Mouse (Mus musculus) neural tube, embryonic 12.5 days (tissue): ENCODE measurements at regions not wholly inside any gene's neighbourhood (a gene's known extent, or its start where the extent isn't known, plus 50 kb on each side); places are given as distances from the start of the nearest gene placed in this dataset.

Experiments
- ATAC-seq: fragments of 200-750 bp; cut with Nextera tagmentation; 2 replicates; pipeline ENCODE4 v1.8.0; 2017; ENCODE audit warnings: low read depth, mild to moderate bottlenecking, moderate TSS enrichment, moderate library complexity; ENCODE audit not compliant: low FRiP score
- H3K27ac ChIP-seq: fragments of 300-500 bp; sonication (generic); 2 replicates; pipeline ENCODE4 v1.5.1; 2016
- H3K27me3 ChIP-seq: fragments of 300-500 bp; sonication (generic); replicated peaks from 2 replicates; pipeline ENCODE4 v1.6.1; 2016; ENCODE audit warnings: mild to moderate bottlenecking
- H3K36me3 ChIP-seq: fragments of 300-500 bp; sonication (generic); 2 replicates; pipeline ENCODE4 v1.6.1; 2016; ENCODE audit warnings: mild to moderate bottlenecking
- H3K4me1 ChIP-seq: fragments of 300-500 bp; sonication (generic); 2 replicates; pipeline ENCODE4 v1.6.1; 2016
- H3K4me2 ChIP-seq: fragments of 300-500 bp; sonication (generic); replicated peaks from 2 replicates; pipeline ENCODE4 v1.6.1; 2016; ENCODE audit warnings: mild to moderate bottlenecking
- H3K4me3 ChIP-seq: fragments of 300-500 bp; sonication (generic); 2 replicates; pipeline ENCODE4 v1.5.1; 2016
- H3K9ac ChIP-seq: fragments of 300-500 bp; sonication (generic); 2 replicates; pipeline ENCODE4 v1.6.1; 2016; ENCODE audit warnings: mild to moderate bottlenecking
- H3K9me3 ChIP-seq: fragments of 300-500 bp; sonication (generic); 2 replicates; pipeline ENCODE4 v1.6.1; 2016; ENCODE audit warnings: mild to moderate bottlenecking
- WGBS: fragments of 180-500 bp; shearing (Covaris S2); methylation state at CpG from one replicate; pipeline ENCODE4 v1.1.7; 2016; 5-methylcytosine and 5-hydroxymethylcytosine counted together

GRCm38 (mm10) chr4:131132781-131133180 lies 188.6 kb downstream of the Matn1 start:
- H3K36me3 ChIP-seq = no peaks in the 10 kb centered on the region
- no peak overlapping the region for H3K27ac ChIP-seq
- H3K4me1 ChIP-seq = peaks cover 3% of the 10 kb centered on the region; the same call in 1 of the 2 replicates
- WGBS = 66% methylated on average over 9 of the region's 9 CpGs
- H3K27me3 ChIP-seq = no peaks in the 10 kb centered on the region
- no peak overlapping the region for H3K4me2 ChIP-seq
- H3K9me3 ChIP-seq = no peaks in the 10 kb centered on the region
- no peak overlapping the region for H3K9ac ChIP-seq
- no peak overlapping the region for H3K4me3 ChIP-seq
- no peak for ATAC-seq

GRCm38 (mm10) chr4:131135841-131136240 lies 191.7 kb downstream of the Matn1 start:
- ATAC-seq = no peak
- H3K4me3 ChIP-seq = no peak overlapping the region
- H3K27me3 ChIP-seq = no peaks in the 10 kb centered on the region
- WGBS = 86% methylated on average over 4 of the region's 4 CpGs
- no peak overlapping the region for H3K27ac ChIP-seq
- H3K9ac ChIP-seq = no peak overlapping the region
- H3K4me2 ChIP-seq = no peak overlapping the region
- H3K36me3 ChIP-seq = no peaks in the 10 kb centered on the region
- H3K9me3 ChIP-seq = no peaks in the 10 kb centered on the region
- no peaks in the 10 kb centered on the region for H3K4me1 ChIP-seq

DNA sequence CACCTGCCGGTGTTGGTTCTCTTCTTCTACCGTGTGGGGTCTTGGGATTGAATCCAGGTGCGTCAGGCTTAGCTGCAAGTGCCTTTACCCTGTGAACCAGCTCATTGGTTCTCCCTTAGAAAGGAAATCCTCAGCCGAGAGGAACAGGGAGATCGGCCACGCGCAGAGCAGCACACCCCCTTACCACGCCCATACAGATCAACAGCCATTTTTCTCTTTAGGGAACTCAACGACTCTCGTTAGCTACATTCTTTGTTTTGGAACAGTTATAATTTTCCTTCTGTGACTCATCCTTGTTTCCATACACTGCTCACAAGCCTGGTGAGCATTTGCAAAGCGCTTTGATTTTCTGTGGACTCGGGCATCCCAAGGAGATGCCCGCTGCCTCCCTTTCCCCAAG lies 194.7 kb downstream of the Matn1 start:
- Histone ChIP-seq H3K4me3 (no peak overlapping the region), H3K27ac (no peak overlapping the region), H3K4me2 (no peak overlapping the region), H3K27me3 (no peaks in the 10 kb centered on the region), H3K4me1 (peaks cover 4% of the 10 kb centered on the region; the same call in 1 of the 2 replicates), H3K9me3 (no peaks in the 10 kb centered on the region), H3K36me3 (no peaks in the 10 kb centered on the region), H3K9ac (no peak overlapping the region)
- ATAC-seq = no peak
- 82% methylated on average over 13 of the region's 13 CpGs for WGBS

DNA sequence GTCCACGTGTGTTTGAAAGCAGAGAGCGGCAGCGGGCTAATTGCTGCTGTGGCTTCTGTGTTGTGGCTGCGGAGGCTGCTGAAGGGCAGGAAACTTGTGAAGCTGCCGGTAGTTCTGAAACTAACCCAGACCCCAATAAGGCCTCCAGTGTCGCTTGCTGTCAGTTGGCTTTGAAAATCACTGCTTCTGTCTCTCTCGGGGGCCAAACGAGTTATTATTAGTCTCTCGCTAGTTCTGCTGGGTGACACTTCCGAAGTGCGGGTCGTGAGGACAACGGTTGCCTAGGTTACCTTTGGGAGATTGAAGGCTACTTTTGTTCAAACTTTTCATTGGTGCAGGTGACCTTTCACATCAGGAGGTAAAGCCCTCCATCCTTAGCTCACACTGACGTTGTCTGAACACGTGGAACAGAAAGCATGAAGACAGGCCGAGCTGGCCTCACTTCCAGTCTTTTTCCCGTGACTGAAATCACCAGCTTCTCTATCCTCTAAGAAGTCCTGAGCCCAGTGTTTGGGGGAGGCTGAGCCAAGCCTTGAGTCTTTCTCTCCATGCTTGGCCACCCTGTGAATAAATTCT lies 197.8 kb downstream of the Matn1 start:
- ATAC-seq = no peak
- Histone ChIP-seq H3K4me1 (peaks cover 4% of the 10 kb centered on the region; the same call in 1 of the 2 replicates), H3K9ac (no peak overlapping the region), H3K4me3 (no peak overlapping the region), H3K27ac (no peak overlapping the region), H3K4me2 (no peak overlapping the region), H3K9me3 (no peaks in the 10 kb centered on the region), H3K36me3 (no peaks in the 10 kb centered on the region), H3K27me3 (no peaks in the 10 kb centered on the region)
- 52% methylated on average over 17 of the region's 17 CpGs for WGBS

DNA sequence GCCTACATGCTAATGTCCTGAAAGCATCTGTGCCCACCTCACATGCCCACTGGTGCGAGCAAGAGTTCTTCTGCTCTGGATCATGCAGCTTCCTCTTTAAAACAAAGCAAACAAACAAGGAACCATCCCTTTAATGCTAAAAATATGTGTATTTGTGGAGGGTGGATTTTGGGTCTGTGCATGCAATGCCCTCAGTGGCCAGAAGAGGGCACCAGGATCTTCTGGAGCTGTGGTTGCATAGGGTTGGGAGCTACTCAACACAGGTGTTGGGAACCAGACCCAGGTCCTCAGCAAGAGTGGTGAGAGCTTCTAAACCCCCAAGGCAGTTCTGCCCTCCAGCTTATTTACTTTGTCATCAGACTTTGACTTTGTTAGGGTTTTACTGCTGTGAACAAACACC lies 201.3 kb downstream of the Matn1 start:
- WGBS = 67% methylated on average over 1 of the region's 1 CpGs

DNA sequence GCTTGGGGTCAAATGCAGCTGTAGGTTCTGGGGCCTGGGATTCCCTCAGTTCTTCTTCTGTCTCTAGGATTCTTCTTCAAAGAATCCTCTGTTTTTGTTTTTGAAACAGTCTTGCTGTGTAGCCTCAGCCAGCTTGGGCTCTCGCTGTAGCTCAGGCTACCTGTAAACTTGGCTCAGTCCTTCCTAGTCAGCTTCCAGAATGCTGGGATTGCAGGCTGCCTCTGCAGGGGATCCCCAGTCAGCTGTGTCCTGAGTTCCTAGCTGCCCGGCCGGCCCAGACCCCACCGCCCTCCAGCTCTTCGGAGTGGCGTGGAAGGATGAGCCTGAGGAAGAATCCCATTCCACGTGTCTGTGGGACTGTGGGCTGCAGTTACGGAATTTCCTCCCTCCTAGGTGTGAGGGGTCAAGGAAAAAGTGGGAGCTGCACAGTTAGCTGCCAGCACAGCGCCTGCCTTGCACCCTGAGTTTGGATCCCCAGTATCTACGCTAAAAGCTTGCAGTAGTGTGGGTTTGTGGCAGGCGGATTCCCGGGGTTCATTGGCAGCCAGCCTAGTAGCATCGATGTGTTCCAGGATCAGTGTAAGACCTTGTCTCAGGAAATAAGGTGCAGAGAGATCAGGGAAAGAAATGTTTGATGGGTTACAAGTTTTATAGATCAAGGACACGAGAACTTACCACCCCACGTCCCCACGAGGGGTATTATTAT lies 204.0 kb downstream of the Matn1 start:
- no peak for ATAC-seq
- no peak overlapping the region for H3K27ac ChIP-seq
- no peaks in the 10 kb centered on the region for H3K36me3 ChIP-seq
- no peaks in the 10 kb centered on the region for H3K9me3 ChIP-seq
- WGBS = 70% methylated on average over 16 of the region's 16 CpGs
- no peaks in the 10 kb centered on the region for H3K27me3 ChIP-seq
- H3K4me1 ChIP-seq = no peaks in the 10 kb centered on the region
- H3K4me3 ChIP-seq = no peak overlapping the region
- H3K4me2 ChIP-seq = no peak overlapping the region
- no peak overlapping the region for H3K9ac ChIP-seq

More for the DNA sequence above, 201.3 kb downstream of the Matn1 start:
- Histone ChIP-seq H3K4me2 (no peak overlapping the region), H3K9me3 (no peaks in the 10 kb centered on the region), H3K27me3 (no peaks in the 10 kb centered on the region), H3K4me3 (no peak overlapping the region), H3K27ac (no peak overlapping the region), H3K36me3 (no peaks in the 10 kb centered on the region), H3K4me1 (peaks cover 4% of the 10 kb centered on the region; the same call in 1 of the 2 replicates), H3K9ac (no peak overlapping the region)
- no peak for ATAC-seq

GRCm38 (mm10) chr4:131149466-131149865 lies 205.3 kb downstream of the Matn1 start:
- WGBS = 86% methylated on average over 5 of the region's 5 CpGs
- Histone ChIP-seq H3K4me2 (no peak overlapping the region), H3K36me3 (no peaks in the 10 kb centered on the region)

DNA sequence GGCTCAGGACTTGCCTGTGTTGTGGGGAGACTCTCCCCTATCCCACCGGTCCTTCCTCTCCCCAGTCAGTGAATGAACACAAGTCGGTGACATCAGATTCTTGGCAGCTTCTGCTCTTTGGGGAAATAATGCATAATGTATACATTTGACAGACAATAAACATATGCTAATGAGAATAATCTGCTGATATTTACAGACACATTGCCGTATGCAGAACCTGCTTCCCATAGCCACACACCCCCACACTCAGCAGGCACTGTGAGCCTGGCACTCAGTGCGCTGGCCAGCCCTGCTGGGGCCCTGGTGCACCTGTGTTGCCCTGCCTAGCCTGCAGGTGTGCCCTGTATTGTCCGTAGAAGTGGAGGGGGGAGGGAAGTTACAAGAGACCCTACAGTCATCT lies 215.5 kb downstream of the Matn1 start:
- no peak for ATAC-seq
- 48% methylated on average over 5 of the region's 5 CpGs for WGBS
- no peak overlapping the region for H3K4me2 ChIP-seq
- no peak overlapping the region for H3K27ac ChIP-seq
- no peaks in the 10 kb centered on the region for H3K9me3 ChIP-seq
- H3K27me3 ChIP-seq = no peaks in the 10 kb centered on the region
- no peak overlapping the region for H3K4me3 ChIP-seq
- H3K4me1 ChIP-seq = peaks cover 15% of the 10 kb centered on the region; the same call in 1 of the 2 replicates
- no peaks in the 10 kb centered on the region for H3K36me3 ChIP-seq
- no peak overlapping the region for H3K9ac ChIP-seq

More at GRCm38 (mm10) chr4:131149466-131149865, 205.3 kb downstream of the Matn1 start:
- H3K9me3 ChIP-seq = no peaks in the 10 kb centered on the region
- H3K4me1 ChIP-seq = 0 out of 2 replicates have a peak, but pooled peaks cover 4% of the 10 kb centered on the region
- no peak for ATAC-seq
- H3K27me3 ChIP-seq = no peaks in the 10 kb centered on the region
- no peak overlapping the region for H3K9ac ChIP-seq
- H3K4me3 ChIP-seq = no peak overlapping the region
- no peak overlapping the region for H3K27ac ChIP-seq

DNA sequence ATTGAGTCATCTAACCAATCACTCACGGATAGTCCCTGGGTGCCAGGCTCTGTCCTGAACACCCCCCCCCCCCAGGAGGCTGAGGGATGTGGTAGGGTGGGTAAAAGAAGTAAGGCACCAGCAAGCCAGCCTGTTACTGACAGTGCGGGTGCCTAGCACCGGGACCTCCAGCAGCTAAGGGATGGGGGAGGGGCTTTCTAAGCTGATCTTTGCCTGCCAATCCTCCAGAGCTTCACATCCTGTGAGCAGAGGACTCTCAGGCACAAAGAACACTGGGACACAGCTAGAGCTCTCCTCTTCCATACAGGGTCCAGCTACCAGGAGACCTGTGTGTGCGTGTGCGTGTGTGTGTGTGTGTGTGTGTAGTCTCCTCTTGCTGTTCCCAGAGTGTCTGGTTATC lies 215.9 kb downstream of the Matn1 start:
- WGBS = 38% methylated on average over 5 of the region's 5 CpGs
- Histone ChIP-seq H3K4me1 (peaks cover 15% of the 10 kb centered on the region; the same call in 1 of the 2 replicates), H3K4me2 (no peak overlapping the region), H3K27ac (no peak overlapping the region), H3K27me3 (no peaks in the 10 kb centered on the region), H3K9ac (no peak overlapping the region), H3K36me3 (no peaks in the 10 kb centered on the region), H3K9me3 (no peaks in the 10 kb centered on the region), H3K4me3 (no peak overlapping the region)
- ATAC-seq = no peak

DNA sequence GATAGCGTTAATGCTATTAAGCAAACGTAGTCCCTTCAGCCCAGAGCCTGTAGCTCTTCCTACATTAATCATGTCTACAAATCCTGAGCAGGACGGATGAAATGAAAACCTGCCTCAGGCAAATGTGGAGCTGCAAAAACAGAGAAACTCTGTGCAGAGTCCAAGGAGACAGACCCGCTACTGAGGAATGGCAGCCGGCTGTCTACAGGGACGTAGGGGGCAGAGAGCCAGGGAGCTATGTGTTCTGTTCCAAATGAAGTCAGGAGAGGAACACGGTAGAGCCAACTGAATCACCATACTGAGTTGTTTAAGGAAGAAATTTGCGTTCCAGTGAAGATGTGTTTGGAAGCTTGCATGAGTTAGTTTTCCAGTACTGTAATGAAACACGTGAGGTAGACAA lies 217.3 kb downstream of the Matn1 start:
- 75% methylated on average over 9 of the region's 9 CpGs for WGBS
- Histone ChIP-seq H3K27ac (no peak overlapping the region), H3K27me3 (no peaks in the 10 kb centered on the region), H3K36me3 (no peaks in the 10 kb centered on the region), H3K9ac (no peak overlapping the region), H3K4me2 (no peak overlapping the region), H3K9me3 (no peaks in the 10 kb centered on the region), H3K4me3 (no peak overlapping the region), H3K4me1 (peaks cover 15% of the 10 kb centered on the region; the same call in 1 of the 2 replicates)
- ATAC-seq = no peak

- Histone ChIP-seq H3K4me3 (no peak overlapping the region), H3K9ac (no peak overlapping the region), H3K4me1 (peaks cover 15% of the 10 kb centered on the region; the same call in 1 of the 2 replicates), H3K9me3 (no peaks in the 10 kb centered on the region), H3K4me2 (no peak overlapping the region), H3K27ac (no peak overlapping the region), H3K36me3 (no peaks in the 10 kb centered on the region), H3K27me3 (no peaks in the 10 kb centered on the region)
- 10% methylated on average over 7 of the region's 7 CpGs for WGBS
- no peak for ATAC-seq
Observed at GRCm38 (mm10) chr4:131163782-131164315, 219.7 kb downstream of the Matn1 start.

- no peak for ATAC-seq
- Histone ChIP-seq H3K4me3 (no peak overlapping the region), H3K27ac (no peak overlapping the region), H3K4me1 (0 out of 2 replicates have a peak, but pooled peaks cover 8% of the 10 kb centered on the region), H3K4me2 (no peak overlapping the region), H3K9me3 (no peaks in the 10 kb centered on the region), H3K27me3 (no peaks in the 10 kb centered on the region), H3K9ac (no peak overlapping the region), H3K36me3 (no peaks in the 10 kb centered on the region)
- 78% methylated on average over 9 of the region's 9 CpGs for WGBS
Observed at GRCm38 (mm10) chr4:131166574-131167270, 222.5 kb downstream of the Matn1 start.
